Mouse (Mus musculus) forebrain, embryonic 16.5 days (tissue): ENCODE results near the gene Fcor. TPM values are rescaled to one million over a fixed set of nuclear protein-coding genes. Genes with fewer than 3 reads are reported as not detected.

ENCODE experiments used
- ATAC-seq: fragments of 200-750 bp; cut with Nextera tagmentation; 2 replicates; pipeline ENCODE4 v1.8.0; 2017; ENCODE audit warnings: mild to moderate bottlenecking, moderate library complexity
- H3K27ac ChIP-seq: fragments of 300-500 bp; sonication (generic); 2 replicates; pipeline ENCODE4 v1.5.1; 2014; ENCODE audit warnings: low read length, control low read depth
- H3K27me3 ChIP-seq: fragments of 300-500 bp; sonication (generic); replicated peaks from 2 replicates; pipeline ENCODE4 v1.6.1; 2014; ENCODE audit warnings: low read length; ENCODE audit not compliant: control insufficient read depth, insufficient read depth
- H3K36me3 ChIP-seq: fragments of 300-500 bp; sonication (generic); 2 replicates; pipeline ENCODE4 v1.6.1; 2014; ENCODE audit not compliant: control insufficient read depth, insufficient read depth
- H3K4me1 ChIP-seq: fragments of 300-500 bp; sonication (generic); replicated peaks from 2 replicates; pipeline ENCODE4 v1.6.1; 2014; ENCODE audit warnings: low read length; ENCODE audit not compliant: control insufficient read depth, insufficient read depth
- H3K4me2 ChIP-seq: fragments of 300-500 bp; sonication (generic); 2 replicates; pipeline ENCODE4 v1.6.1; 2014; ENCODE audit warnings: mild to moderate bottlenecking, low read length, control low read depth
- H3K4me3 ChIP-seq: fragments of 300-500 bp; sonication (generic); replicated peaks from 2 replicates; pipeline ENCODE4 v1.5.1; 2014; ENCODE audit warnings: mild to moderate bottlenecking, low read length, control low read depth
- H3K9ac ChIP-seq: fragments of 300-500 bp; sonication (generic); replicated peaks from 2 replicates; pipeline ENCODE4 v1.6.1; 2014; ENCODE audit warnings: low read depth, low read length, control low read depth
- H3K9me3 ChIP-seq: fragments of 300-500 bp; sonication (generic); 2 replicates; pipeline ENCODE4 v1.6.1; 2016; ENCODE audit warnings: low read length; ENCODE audit not compliant: control insufficient read depth
- WGBS: fragments of 180-500 bp; shearing (Covaris S2); extraction: QIAGEN DNeasy Blood & Tissue Kit; methylation state at CpG from one replicate; pipeline ENCODE4 v1.1.7; 2014; 5-methylcytosine and 5-hydroxymethylcytosine counted together
- polyA plus RNA-seq: library from polyadenylated mRNA; unstranded; fragments of >200 nt; fragmentation: Nextera tagmentation; extraction: Ambion mirVana; gene quantifications from 2 replicates; pipeline ENCODE4 v1.2.1, GENCODE M21; 2015

Fcor gene
- polyA plus RNA-seq, 1 experiment from 2014 or later: 14.2 TPM

DNA sequence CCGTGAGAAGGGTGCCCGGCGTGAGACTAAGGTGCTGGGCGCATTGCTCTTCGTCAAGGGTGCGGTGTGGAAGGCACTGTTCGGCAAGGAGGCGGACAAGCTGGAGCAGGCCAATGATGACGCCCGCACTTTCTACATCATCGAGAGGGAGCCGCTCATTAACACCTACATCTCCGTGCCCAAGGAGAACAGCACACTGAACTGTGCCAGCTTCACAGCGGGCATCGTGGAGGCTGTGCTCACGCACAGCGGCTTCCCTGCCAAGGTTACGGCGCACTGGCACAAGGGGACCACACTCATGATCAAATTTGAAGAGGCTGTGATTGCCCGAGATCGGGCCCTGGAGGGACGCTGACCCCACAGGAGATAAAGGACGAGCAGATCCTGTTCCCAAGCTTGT lies 7.1 kb upstream of the Fcor start:
- Histone ChIP-seq H3K9ac (no peak overlapping the region), H3K36me3 (peaks cover 6% of the 10 kb centered on the region; the same call in 1 of the 2 replicates), H3K9me3 (no peaks in the 10 kb centered on the region), H3K27me3 (no peaks in the 10 kb centered on the region), H3K4me3 (no peak overlapping the region), H3K27ac (no peak overlapping the region), H3K4me2 (no peak overlapping the region), H3K4me1 (peaks cover 15% of the 10 kb centered on the region)
- no peak for ATAC-seq
- 96% methylated on average over 23 of the region's 23 CpGs for WGBS

DNA sequence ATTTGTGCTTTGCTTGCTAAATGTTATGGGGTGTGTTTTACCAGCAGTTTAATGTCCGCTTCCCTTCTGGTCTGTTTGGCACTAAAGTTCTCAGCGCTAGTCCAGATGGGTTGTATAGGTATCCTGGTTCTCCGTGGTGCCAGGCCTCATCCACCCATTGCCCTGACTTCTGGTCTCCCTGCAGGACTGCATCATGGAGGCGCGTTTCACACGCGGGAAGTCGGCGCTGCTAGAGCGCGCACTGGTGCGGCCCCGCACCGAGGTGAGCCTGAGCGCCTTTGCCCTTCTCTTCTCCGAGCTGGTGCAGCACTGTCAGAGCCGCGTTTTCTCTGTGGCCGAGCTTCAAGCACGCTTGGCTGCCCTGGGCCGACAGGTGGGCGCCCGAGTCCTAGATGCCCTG lies 6.7 kb upstream of the Fcor start:
- H3K4me3 ChIP-seq: no peak overlapping the region
- H3K9ac ChIP-seq: no peak overlapping the region
- H3K9me3 ChIP-seq: no peaks in the 10 kb centered on the region
- peaks cover 15% of the 10 kb centered on the region for H3K4me1 ChIP-seq
- WGBS: 97% methylated on average over 23 of the region's 23 CpGs
- ATAC-seq: no peak
- H3K27me3 ChIP-seq: no peaks in the 10 kb centered on the region
- H3K36me3 ChIP-seq: peaks cover 6% of the 10 kb centered on the region; the same call in 1 of the 2 replicates
- no peak overlapping the region for H3K27ac ChIP-seq
- H3K4me2 ChIP-seq: no peak overlapping the region

- Histone ChIP-seq H3K4me2 (peak overlapping the region; percentile 90), H3K27me3 (no peaks in the 10 kb centered on the region), H3K9ac (peak overlapping the region; percentile 94), H3K9me3 (no peaks in the 10 kb centered on the region), H3K4me3 (peak overlapping the region; percentile 93), H3K36me3 (peaks cover 6% of the 10 kb centered on the region; the same call in 1 of the 2 replicates), H3K27ac (no peak overlapping the region), H3K4me1 (peaks cover 19% of the 10 kb centered on the region)
- ATAC-seq: no peak
- 2% methylated on average over 15 of the region's 15 CpGs for WGBS
Observed at GRCm38 (mm10) chr8:3676993-3677579, 4.9 kb upstream of the Fcor start.

GRCm38 (mm10) chr8:3676131-3676992 lies 4.2 kb upstream of the Fcor start, which contains the start of gene Trappc5:
Gene Trappc5 (plus strand): TSS chr8:3676299.
- Histone ChIP-seq H3K27ac (peak within 1 kb of the TSS; percentile 83), H3K27me3 (no peaks in the 10 kb centered on the region), H3K4me3 (peak within 1 kb of the TSS; percentile 93), H3K4me1 (peaks cover 19% of the 10 kb centered on the region), H3K4me2 (peak within 1 kb of the TSS; percentile 90), H3K36me3 (peaks cover 6% of the 10 kb centered on the region; the same call in 1 of the 2 replicates), H3K9me3 (no peaks in the 10 kb centered on the region), H3K9ac (peak within 1 kb of the TSS; percentile 94)
- peak; percentile 81 for ATAC-seq
- WGBS: under 1% methylated on average over 61 of the region's 61 CpGs

DNA sequence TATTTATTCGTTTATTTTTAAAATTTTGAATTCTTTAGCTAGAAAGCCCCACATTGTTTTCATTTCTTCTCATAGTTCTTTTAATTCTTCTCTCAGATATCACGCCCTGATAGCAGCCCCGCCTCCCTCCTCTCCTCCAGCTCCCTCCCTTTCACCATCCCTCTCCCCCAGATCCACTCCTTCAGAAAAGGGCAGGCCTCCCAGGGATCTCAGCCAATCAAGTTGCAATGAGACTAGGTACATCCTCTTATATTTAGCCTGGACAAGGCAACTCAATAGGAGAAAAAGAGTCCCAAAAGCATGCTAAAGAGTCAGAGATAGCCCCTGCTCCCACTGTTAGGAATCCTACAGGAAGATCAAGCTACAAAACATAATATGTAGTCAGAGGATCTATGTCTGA lies 2.5 kb upstream of the Fcor start:
- H3K9me3 ChIP-seq: no peaks in the 10 kb centered on the region
- H3K4me2 ChIP-seq: no peak overlapping the region
- no peak overlapping the region for H3K27ac ChIP-seq
- H3K36me3 ChIP-seq: 0 out of 2 replicates have a peak, but pooled peaks cover 3% of the 10 kb centered on the region
- WGBS: 54% methylated on average over 3 of the region's 3 CpGs
- peaks cover 19% of the 10 kb centered on the region for H3K4me1 ChIP-seq
- no peak for ATAC-seq
- H3K4me3 ChIP-seq: no peak overlapping the region
- no peak overlapping the region for H3K9ac ChIP-seq
- H3K27me3 ChIP-seq: no peaks in the 10 kb centered on the region

DNA sequence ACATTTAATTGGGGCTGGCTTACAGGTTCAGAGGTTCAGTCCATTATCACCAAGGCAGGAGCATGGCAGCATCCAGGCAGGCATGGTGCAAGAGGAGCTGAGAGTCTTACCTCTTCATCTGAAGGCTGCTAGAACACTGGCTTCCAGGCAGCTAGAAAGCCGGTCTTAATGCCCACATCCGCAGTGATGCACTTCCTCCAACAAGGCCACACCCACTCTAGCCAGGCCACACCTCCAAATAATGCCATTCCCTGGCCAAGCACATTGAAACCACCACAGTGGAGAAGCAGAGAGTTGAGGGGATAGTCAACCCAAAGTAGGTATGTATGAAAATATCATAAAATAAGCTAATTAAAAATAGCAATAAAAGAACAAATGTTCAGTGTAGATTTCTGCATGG lies 1.8 kb downstream of the Fcor start:
- WGBS: 84% methylated on average over 2 of the region's 2 CpGs
- H3K9me3 ChIP-seq: no peaks in the 10 kb centered on the region
- no peaks in the 10 kb centered on the region for H3K36me3 ChIP-seq
- no peak overlapping the region for H3K4me3 ChIP-seq
- no peak overlapping the region for H3K27ac ChIP-seq
- H3K27me3 ChIP-seq: no peaks in the 10 kb centered on the region
- no peak for ATAC-seq
- no peak overlapping the region for H3K9ac ChIP-seq
- no peak overlapping the region for H3K4me2 ChIP-seq
- peaks cover 4% of the 10 kb centered on the region; the same call in 1 of the 2 replicates for H3K4me1 ChIP-seq

GRCm38 (mm10) chr8:3665507-3665906 lies 6.7 kb downstream of the Fcor start, which contains the start of gene Mcemp1:
Gene Mcemp1 (plus strand): TSS chr8:3665754.
- Histone ChIP-seq H3K4me1 (no peaks in the 10 kb centered on the region), H3K36me3 (no peaks in the 10 kb centered on the region), H3K4me3 (no peak within 1 kb of the TSS), H3K9ac (no peak within 1 kb of the TSS), H3K27me3 (no peaks in the 10 kb centered on the region), H3K4me2 (no peak within 1 kb of the TSS), H3K9me3 (no peaks in the 10 kb centered on the region), H3K27ac (no peak within 1 kb of the TSS)
- ATAC-seq: no peak
- 81% methylated on average over 6 of the region's 6 CpGs for WGBS

DNA sequence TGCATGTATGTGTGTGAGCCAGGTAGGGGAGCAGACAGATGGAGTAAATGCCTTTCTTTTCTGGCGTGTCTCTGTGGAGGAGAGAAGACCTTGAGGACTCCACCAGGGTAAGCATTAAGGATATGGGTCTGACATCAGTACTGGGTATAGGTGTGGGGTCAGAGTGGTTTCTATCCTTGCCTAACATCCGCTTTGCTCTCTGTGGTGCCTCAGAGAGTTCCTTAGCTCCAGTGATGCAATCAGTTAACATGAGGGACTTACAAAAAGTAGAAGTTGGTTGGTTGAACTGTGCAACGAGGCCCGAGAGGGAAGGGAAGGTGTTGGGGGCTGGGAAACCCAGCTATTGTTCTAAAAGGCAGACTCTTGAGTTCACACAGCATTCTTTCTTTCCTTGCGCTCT lies 7.8 kb downstream of the Fcor start:
- no peak for ATAC-seq
- no peak overlapping the region for H3K27ac ChIP-seq
- no peaks in the 10 kb centered on the region for H3K27me3 ChIP-seq
- no peaks in the 10 kb centered on the region for H3K4me1 ChIP-seq
- H3K9me3 ChIP-seq: no peaks in the 10 kb centered on the region
- WGBS: 67% methylated on average over 5 of the region's 5 CpGs
- H3K36me3 ChIP-seq: no peaks in the 10 kb centered on the region
- no peak overlapping the region for H3K4me2 ChIP-seq
- H3K9ac ChIP-seq: no peak overlapping the region
- no peak overlapping the region for H3K4me3 ChIP-seq

GRCm38 (mm10) chr8:3660889-3661288 lies 11.3 kb downstream of the Fcor start:
- WGBS: 85% methylated on average over 8 of the region's 8 CpGs
- no peak overlapping the region for H3K9ac ChIP-seq
- no peak for ATAC-seq
- no peaks in the 10 kb centered on the region for H3K27me3 ChIP-seq
- H3K4me3 ChIP-seq: no peak overlapping the region
- no peak overlapping the region for H3K27ac ChIP-seq
- no peak overlapping the region for H3K4me2 ChIP-seq
- H3K9me3 ChIP-seq: no peaks in the 10 kb centered on the region
- no peaks in the 10 kb centered on the region for H3K36me3 ChIP-seq
- H3K4me1 ChIP-seq: peaks cover 4% of the 10 kb centered on the region; the same call in 1 of the 2 replicates
